Mouse (Mus musculus): ENCODE measurements around the gene Prkag1. TPM values are rescaled to one million over a fixed set of nuclear protein-coding genes. Genes with fewer than 3 reads are reported as not detected.
A peak's percentile ranks its signal among the peaks of the same experiment; 100 is the strongest.

The Prkag1 gene
- polyA plus RNA-seq, 1 experiment = 132 TPM

- Histone ChIP-seq H3K4me3 (ENCODE audit: insufficient read depth, poor library complexity, severe bottlenecking) (no peak within 1 kb of the TSS), H3K27me3 (ENCODE audit: control insufficient read depth, insufficient read depth, insufficient read length) (no peaks in the 10 kb centered on the region), H3K79me2 (ENCODE audit: control insufficient read depth, insufficient read depth) (no peaks in the 10 kb centered on the region), H3K36me3 (ENCODE audit: control insufficient read depth, insufficient read depth) (peaks cover 34% of the 10 kb centered on the region), H3ac (ENCODE audit: control insufficient read depth, insufficient read length, low read depth) (no peak within 1 kb of the TSS), H3K79me3 (ENCODE audit: low read depth) (no peaks in the 10 kb centered on the region)
- TF ChIP-seq CEBPB (IDR thresholded peaks at IDR 0.05; ENCODE audit: low read depth) (no peak), MAX (IDR thresholded peaks at IDR 0.05) (no peak), USF1 (IDR thresholded peaks at IDR 0.05; ENCODE audit: low read depth) (no peak), CTCF (IDR thresholded peaks at IDR 0.05; ENCODE audit: control insufficient read depth, insufficient read depth, insufficient read length) (no peak), MYOD1 (IDR thresholded peaks at IDR 0.05; ENCODE audit: control insufficient read depth, insufficient read length, low read depth) (no peak), MYOG (IDR thresholded peaks at IDR 0.05; ENCODE audit: control insufficient read depth, extremely low read depth, insufficient read length) (no peak), FOSL1 (IDR thresholded peaks at IDR 0.05; ENCODE audit: insufficient read depth, low read length, poor library complexity, severe bottlenecking) (no peak)
These were observed 21.9 kb downstream of the Prkag1 start, which contains the start of gene Ddn for GRCm38 (mm10) chr15:98809390-98809789. Gene Ddn, minus strand, starts transcription at chr15:98809490.

- no peak overlapping the region for H3K4me3 ChIP-seq (ENCODE audit: insufficient read depth, poor library complexity, severe bottlenecking)
- TF ChIP-seq FOSL1 (IDR thresholded peaks at IDR 0.05; ENCODE audit: insufficient read depth, low read length, poor library complexity, severe bottlenecking) (no peak), MAX (IDR thresholded peaks at IDR 0.05) (no peak), MYOD1 (IDR thresholded peaks at IDR 0.05; ENCODE audit: control insufficient read depth, insufficient read length, low read depth) (no peak), MYOG (IDR thresholded peaks at IDR 0.05; ENCODE audit: control insufficient read depth, extremely low read depth, insufficient read length) (no peak), CEBPB (IDR thresholded peaks at IDR 0.05; ENCODE audit: low read depth) (no peak), CTCF (IDR thresholded peaks at IDR 0.05; ENCODE audit: control insufficient read depth, insufficient read depth, insufficient read length) (no peak), USF1 (IDR thresholded peaks at IDR 0.05; ENCODE audit: low read depth) (no peak)
- no peaks in the 10 kb centered on the region for H3K27me3 ChIP-seq (ENCODE audit: control insufficient read depth, insufficient read depth, insufficient read length)
These were observed 22.6 kb downstream of the Prkag1 start for GRCm38 (mm10) chr15:98808651-98809134.

GRCm38 (mm10) chr15:98807895-98808650 is 23.2 kb downstream of the Prkag1 start:
- H3K36me3 ChIP-seq (ENCODE audit: control insufficient read depth, insufficient read depth) = peaks cover 20% of the 10 kb centered on the region
- no peaks in the 10 kb centered on the region for H3K79me2 ChIP-seq (ENCODE audit: control insufficient read depth, insufficient read depth)
- no peaks in the 10 kb centered on the region for H3K27me3 ChIP-seq (ENCODE audit: control insufficient read depth, insufficient read depth, insufficient read length)
- TF ChIP-seq CTCF (IDR thresholded peaks at IDR 0.05; ENCODE audit: control insufficient read depth, insufficient read depth, insufficient read length) (no peak), MYOD1 (IDR thresholded peaks at IDR 0.05; ENCODE audit: control insufficient read depth, insufficient read length, low read depth) (no peak), CEBPB (IDR thresholded peaks at IDR 0.05; ENCODE audit: low read depth) (no peak), USF1 (IDR thresholded peaks at IDR 0.05; ENCODE audit: low read depth) (no peak), FOSL1 (IDR thresholded peaks at IDR 0.05; ENCODE audit: insufficient read depth, low read length, poor library complexity, severe bottlenecking) (no peak), MAX (IDR thresholded peaks at IDR 0.05) (no peak), MYOG (IDR thresholded peaks at IDR 0.05; ENCODE audit: control insufficient read depth, extremely low read depth, insufficient read length) (no peak)
- H3K4me3 ChIP-seq (ENCODE audit: insufficient read depth, poor library complexity, severe bottlenecking) = no peak overlapping the region
- no peaks in the 10 kb centered on the region for H3K79me3 ChIP-seq (ENCODE audit: low read depth)
- H3ac ChIP-seq (ENCODE audit: control insufficient read depth, insufficient read length, low read depth) = peak overlapping the region; percentile 2

More at GRCm38 (mm10) chr15:98808651-98809134, 22.6 kb downstream of the Prkag1 start:
- Histone ChIP-seq H3K79me3 (ENCODE audit: low read depth) (no peaks in the 10 kb centered on the region), H3K79me2 (ENCODE audit: control insufficient read depth, insufficient read depth) (no peaks in the 10 kb centered on the region), H3K36me3 (ENCODE audit: control insufficient read depth, insufficient read depth) (peaks cover 27% of the 10 kb centered on the region), H3ac (ENCODE audit: control insufficient read depth, insufficient read length, low read depth) (no peak overlapping the region)

- no peak overlapping the region for H3K4me3 ChIP-seq (ENCODE audit: insufficient read depth, poor library complexity, severe bottlenecking)
- H3K36me3 ChIP-seq (ENCODE audit: control insufficient read depth, insufficient read depth) = peaks cover 14% of the 10 kb centered on the region
- no peaks in the 10 kb centered on the region for H3K27me3 ChIP-seq (ENCODE audit: control insufficient read depth, insufficient read depth, insufficient read length)
- no peak overlapping the region for H3ac ChIP-seq (ENCODE audit: control insufficient read depth, insufficient read length, low read depth)
- TF ChIP-seq MYOD1 (IDR thresholded peaks at IDR 0.05; ENCODE audit: control insufficient read depth, insufficient read length, low read depth) = no peak
- no peak for TF ChIP-seq MYOG (IDR thresholded peaks at IDR 0.05; ENCODE audit: control insufficient read depth, extremely low read depth, insufficient read length)
- no peak for TF ChIP-seq FOSL1 (IDR thresholded peaks at IDR 0.05; ENCODE audit: insufficient read depth, low read length, poor library complexity, severe bottlenecking)
- no peak for TF ChIP-seq MAX (IDR thresholded peaks at IDR 0.05)
- no peak for TF ChIP-seq CEBPB (IDR thresholded peaks at IDR 0.05; ENCODE audit: low read depth)
- TF ChIP-seq USF1 (IDR thresholded peaks at IDR 0.05; ENCODE audit: low read depth) = no peak
- no peak for TF ChIP-seq CTCF (IDR thresholded peaks at IDR 0.05; ENCODE audit: control insufficient read depth, insufficient read depth, insufficient read length)
- H3K79me3 ChIP-seq (ENCODE audit: low read depth) = no peaks in the 10 kb centered on the region
- H3K79me2 ChIP-seq (ENCODE audit: control insufficient read depth, insufficient read depth) = no peaks in the 10 kb centered on the region
These were observed 24.2 kb downstream of the Prkag1 start for GRCm38 (mm10) chr15:98806809-98807770.

Data from C2C12 (cell line).